8 mouse cellular contexts compared by ENCODE assay signal in the genomic region with DNA sequence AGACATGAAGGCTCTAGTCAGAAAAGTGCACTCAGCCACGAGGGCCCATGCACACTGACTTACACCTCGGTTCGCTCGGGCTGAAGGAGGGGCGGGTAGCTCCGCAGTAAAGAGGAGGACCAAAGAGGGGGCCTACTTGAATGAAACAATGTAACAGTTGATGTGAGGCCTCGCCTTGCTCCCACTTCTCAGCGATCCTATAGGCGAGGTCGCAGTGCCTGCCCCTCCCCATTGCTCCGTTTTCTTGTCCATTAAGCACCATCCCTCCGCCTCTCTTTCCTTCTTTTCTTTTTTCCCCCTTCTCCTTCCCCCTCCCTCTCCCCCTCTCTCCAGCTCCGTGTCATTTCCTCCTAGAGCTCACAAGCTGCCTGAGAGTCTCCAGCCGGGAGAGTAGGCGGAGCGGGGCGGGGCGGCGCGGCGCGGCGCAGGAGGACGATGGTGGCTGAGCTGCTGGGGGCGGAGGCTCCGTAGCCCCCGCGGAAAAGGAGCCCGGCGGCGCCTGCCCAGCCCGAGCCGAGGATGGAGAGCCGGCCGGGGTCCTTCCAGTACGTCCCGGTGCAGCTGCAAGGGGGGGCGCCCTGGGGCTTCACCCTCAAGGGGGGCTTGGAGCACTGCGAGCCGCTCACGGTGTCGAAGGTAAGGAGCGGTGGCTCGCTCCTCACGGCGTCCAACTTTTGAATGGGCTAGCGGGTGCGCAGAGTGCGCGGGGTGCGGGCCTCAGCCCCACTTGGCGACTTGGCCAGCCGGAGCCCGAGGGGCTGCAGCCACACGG. TPM values are rescaled to one million over a fixed set of nuclear protein-coding genes. Genes with fewer than 3 reads are reported as not detected.
DNase-seq lines count a peak whose midpoint lies in the region; ATAC-seq lines count a peak whose summit lies in the region.

A gene (plus strand): TSS at position 229 of the 772 bp plus-strand sequence.

- peak within 1 kb of the TSS; percentile 53 for H3K4me2 ChIP-seq in lung, embryonic 15.5 days

- DNase-seq in R1 (ENCODE audit: low read depth, low spot score): peak; percentile 82
- DNase-seq in cerebellum, adult 9-10 months: peak; percentile 7
- peak; percentile 8 to 39 for DNase-seq in frontal cortex, adult 2 months (ENCODE audit: extremely low spot score in 1 of 2, low spot score in 1 of 2)
- peak; percentile 82 for DNase-seq in hindbrain, embryonic 10.5 days (ENCODE audit: low spot score)
- peak; percentile 46 to 59 for DNase-seq in layer of hippocampus, postnatal 10 days (ENCODE audit: low spot score in 2 of 2)
- DNase-seq in ovary, postnatal 36 days (ENCODE audit: low spot score): peak; percentile 57

- no peaks in the 10 kb centered on the region for H3K9me3 ChIP-seq in hindbrain, embryonic 10.5 days
- no peaks in the 10 kb centered on the region for H3K9me3 ChIP-seq in lung, embryonic 15.5 days

- peak within 1 kb of the TSS; percentile 90 for H3K27ac ChIP-seq in hindbrain, embryonic 10.5 days
- peak within 1 kb of the TSS; percentile 85 for H3K27ac ChIP-seq in lung, embryonic 15.5 days

- H3K4me1 ChIP-seq in hindbrain, embryonic 10.5 days (replicated peaks): peaks cover 12% of the 10 kb centered on the region; the same call in 1 of the 2 replicates
- 0 out of 2 replicates have a peak, but pooled peaks cover 14% of the 10 kb centered on the region for H3K4me1 ChIP-seq in lung, embryonic 15.5 days

- WGBS in hindbrain, embryonic 10.5 days: 11% methylated on average over 55 of the region's 55 CpGs
- WGBS in lung, embryonic 15.5 days: 8% methylated on average over 53 of the region's 55 CpGs

- H3K4me3 ChIP-seq in hindbrain, embryonic 10.5 days: peak within 1 kb of the TSS; percentile 69
- peak within 1 kb of the TSS; percentile 69 for H3K4me3 ChIP-seq in lung, embryonic 15.5 days

- H3K27me3 ChIP-seq in hindbrain, embryonic 10.5 days (ENCODE audit: insufficient read depth, poor library complexity, severe bottlenecking): no peaks in the 10 kb centered on the region
- no peaks in the 10 kb centered on the region for H3K27me3 ChIP-seq in lung, embryonic 15.5 days

- no peaks in the 10 kb centered on the region for H3K36me3 ChIP-seq in hindbrain, embryonic 10.5 days
- no peaks in the 10 kb centered on the region for H3K36me3 ChIP-seq in lung, embryonic 15.5 days

- ATAC-seq in lung, embryonic 15.5 days (ENCODE audit: borderline replicate concordance, extremely low read depth, low FRiP score, low TSS enrichment): peak; percentile 97
- no peak for ATAC-seq in activated CD4-positive, CD25-positive, alpha-beta regulatory T cell, adult 4 months

- H3K9ac ChIP-seq in lung, embryonic 15.5 days: peak within 1 kb of the TSS; percentile 63

RNA-seq across cellular contexts. Expression of the gene that starts here (rescaled TPM):
- 3.2 and 3.6 TPM in 2 replicates for polyA plus RNA-seq in frontal cortex, adult 2 months (2012; rRNA removed)
- 4.1 and 5.1 TPM in 2 replicates for polyA plus RNA-seq in hindbrain, embryonic 10.5 days (2016; fragmentation: Nextera tagmentation; extraction: Ambion mirVana)
- 1 to 10 TPM; 5.9 TPM for total RNA-seq in layer of hippocampus, postnatal 10 days (2021)
- polyA plus RNA-seq in lung, embryonic 15.5 days (2015; fragmentation: Nextera tagmentation; extraction: Ambion mirVana): 7.0 and 7.6 TPM in 2 replicates
- under 1 TPM in 1 of 2 experiments, not detected in 1; 0.09 TPM for polyA plus RNA-seq in activated CD4-positive, CD25-positive, alpha-beta regulatory T cell, adult 4 months (2017; shearing (Covaris generic))

Comparison
In these comparisons a context has a peak if more than half of its experiments do, and no peak if none do; other contexts are left out.
1. DNase-seq: peak in every context shown above with its lines; median percentile 82 in R1; 82 in hindbrain, embryonic 10.5 days; 57 in ovary, postnatal 36 days; 52 in layer of hippocampus, postnatal 10 days; 24 in frontal cortex, adult 2 months; 7 in cerebellum, adult 9-10 months.